Mouse (Mus musculus) olfactory bulb, adult 2 months (tissue): Measurements from ENCODE around the gene Isy1.

ENCODE experiments used
- CTCF ChIP-seq: fragments of 200-500 bp; IDR thresholded peaks from 2 replicates; pipeline ENCODE4 v1.5.1; 2012; ENCODE audit warnings: low read depth, mild to moderate bottlenecking, low read length, moderate library complexity; ENCODE audit not compliant: insufficient read depth
- POLR2A ChIP-seq: fragments of 200-500 bp; IDR thresholded peaks from 2 replicates; pipeline ENCODE4 v1.6.1; 2012; ENCODE audit warnings: mild to moderate bottlenecking, low read depth, low read length, moderate library complexity; ENCODE audit not compliant: insufficient read depth

DNA sequence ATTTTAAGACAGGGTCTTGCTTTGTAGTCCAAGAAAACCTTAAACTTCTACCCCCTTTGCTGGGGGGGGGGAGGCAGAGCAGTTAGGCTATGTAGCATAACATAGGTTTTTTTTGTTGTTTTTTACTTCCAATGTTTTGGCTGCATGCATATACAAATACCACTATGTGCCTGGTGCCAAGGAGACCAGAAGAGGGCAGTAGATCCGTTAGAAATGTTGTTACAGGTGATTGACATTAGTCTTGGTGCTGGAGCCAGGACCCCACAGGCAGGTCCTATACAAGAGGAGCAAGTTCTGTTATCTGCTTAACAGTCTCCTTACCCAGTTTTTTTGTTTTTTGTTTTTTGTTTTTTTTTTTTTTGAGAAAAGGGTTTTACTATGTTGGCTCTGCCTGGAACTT is 3.7 kb upstream of the Isy1 start:
- TF ChIP-seq CTCF (no peak), POLR2A (no peak)
